Mouse (Mus musculus) forebrain, embryonic 14.5 days (tissue): ENCODE data around the gene 3110082J24Rik. TPM values are rescaled to one million over a fixed set of nuclear protein-coding genes. Genes with fewer than 3 reads are reported as not detected.

ENCODE experiments used
- ATAC-seq: fragments of 200-750 bp; cut with Nextera tagmentation; 2 replicates; pipeline ENCODE4 v1.8.0; 2017; ENCODE audit warnings: mild to moderate bottlenecking, moderate library complexity
- DNase-seq: peaks from one replicate; pipeline ENCODE4 v3.0.0-alpha.2; 2015; ENCODE audit warnings: low spot score
- H3K27ac ChIP-seq: fragments of 300-500 bp; sonication (generic); 2 replicates; pipeline ENCODE4 v1.5.1; 2014; ENCODE audit warnings: low read depth, mild to moderate bottlenecking, control low read depth, low read length, moderate library complexity
- H3K27me3 ChIP-seq: fragments of 300-500 bp; sonication (generic); replicated peaks from 2 replicates; pipeline ENCODE4 v1.6.1; 2014; ENCODE audit warnings: low read length, control low read depth, mixed read lengths; ENCODE audit not compliant: control insufficient read depth, insufficient read depth
- H3K36me3 ChIP-seq: fragments of 300-500 bp; sonication (generic); 2 replicates; pipeline ENCODE4 v1.6.1; 2014; ENCODE audit warnings: low read length, control low read depth; ENCODE audit not compliant: control insufficient read depth, insufficient read depth
- H3K4me1 ChIP-seq: fragments of 300-500 bp; sonication (generic); 2 replicates; pipeline ENCODE4 v1.6.1; 2014; ENCODE audit warnings: antibody characterized with exemption, low read length, control low read depth; ENCODE audit not compliant: control insufficient read depth, insufficient read depth
- H3K4me2 ChIP-seq: fragments of 300-500 bp; sonication (generic); 2 replicates; pipeline ENCODE4 v1.6.1; 2014; ENCODE audit warnings: mild to moderate bottlenecking, control low read depth, low read length
- H3K4me3 ChIP-seq: fragments of 300-500 bp; sonication (generic); 2 replicates; pipeline ENCODE4 v1.5.1; 2014; ENCODE audit warnings: low read depth, low read length, control low read depth
- H3K9ac ChIP-seq: fragments of 300-500 bp; sonication (generic); 2 replicates; pipeline ENCODE4 v1.6.1; 2014; ENCODE audit warnings: mild to moderate bottlenecking, low read length, control low read depth, moderate library complexity
- H3K9me3 ChIP-seq: fragments of 300-500 bp; sonication (generic); replicated peaks from 2 replicates; pipeline ENCODE4 v1.6.1; 2016; ENCODE audit warnings: low read length, control low read depth, mixed read lengths; ENCODE audit not compliant: control insufficient read depth
- WGBS: fragments of 180-500 bp; shearing (Covaris S2); extraction: QIAGEN DNeasy Blood & Tissue Kit; methylation state at CpG from one replicate; pipeline ENCODE4 v1.1.7; 2014; 5-methylcytosine and 5-hydroxymethylcytosine counted together
- polyA plus RNA-seq: library from polyadenylated mRNA; unstranded; fragments of >200 nt; fragmentation: Nextera tagmentation; extraction: Ambion mirVana; gene quantifications from 2 replicates; pipeline ENCODE4 v1.2.1, GENCODE M21; 2014

3110082J24Rik gene
- polyA plus RNA-seq, 1 experiment from 2014 or later: 7.1 TPM

DNA sequence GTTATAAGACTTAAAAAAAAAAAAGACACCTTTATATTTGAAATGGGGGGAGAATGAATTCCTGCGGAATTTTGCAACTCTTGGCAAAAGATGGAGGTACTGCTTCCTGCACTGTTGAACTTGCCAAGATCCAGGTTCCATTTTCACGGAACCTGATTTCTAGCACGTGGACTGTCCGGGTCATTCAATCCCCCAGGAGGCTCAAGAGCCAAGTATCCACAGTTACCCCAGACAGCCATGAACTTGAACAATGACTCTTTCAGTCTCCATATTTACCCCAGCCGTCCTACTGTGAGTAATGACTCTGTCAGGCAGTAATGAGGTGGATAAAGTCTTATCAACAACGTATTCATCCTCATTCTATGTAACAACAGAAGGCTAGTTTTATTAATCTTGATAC is 40.6 kb upstream of the 3110082J24Rik start:
- Histone ChIP-seq H3K27ac (no peak overlapping the region), H3K36me3 (peaks cover 48% of the 10 kb centered on the region), H3K4me3 (no peak overlapping the region), H3K4me2 (no peak overlapping the region), H3K4me1 (no peaks in the 10 kb centered on the region; the same call in 1 of the 2 replicates), H3K27me3 (no peaks in the 10 kb centered on the region), H3K9ac (no peak overlapping the region), H3K9me3 (no peaks in the 10 kb centered on the region)
- WGBS: 79% methylated on average over 6 of the region's 6 CpGs
- no peak for ATAC-seq
- DNase-seq: no peak

DNA sequence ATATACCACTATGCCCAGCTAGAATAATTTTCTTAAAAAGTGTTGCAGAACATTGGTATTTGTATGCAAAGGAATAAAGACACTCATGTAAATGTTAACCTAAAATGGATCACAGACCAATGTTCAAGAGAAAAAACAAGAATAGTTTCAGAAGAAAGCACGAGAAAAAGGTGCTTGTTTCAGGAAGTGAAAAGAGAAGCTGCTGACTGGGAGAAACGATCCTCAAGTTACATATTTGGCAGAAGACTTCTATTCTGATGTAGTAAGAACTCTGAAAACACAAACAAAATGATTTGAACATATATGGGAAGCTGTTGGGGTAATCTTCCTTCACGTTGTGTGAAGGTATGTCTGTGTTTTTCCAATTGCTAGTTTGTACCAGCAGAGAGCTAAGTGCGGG is 32.3 kb upstream of the 3110082J24Rik start:
- no peaks in the 10 kb centered on the region for H3K9me3 ChIP-seq
- no peak overlapping the region for H3K4me2 ChIP-seq
- no peaks in the 10 kb centered on the region for H3K27me3 ChIP-seq
- H3K4me1 ChIP-seq: no peaks in the 10 kb centered on the region
- H3K27ac ChIP-seq: no peak overlapping the region
- no peak overlapping the region for H3K9ac ChIP-seq
- WGBS: 89% methylated on average over 4 of the region's 4 CpGs
- peaks cover 80% of the 10 kb centered on the region for H3K36me3 ChIP-seq
- no peak for ATAC-seq
- no peak for DNase-seq
- H3K4me3 ChIP-seq: no peak overlapping the region

DNA sequence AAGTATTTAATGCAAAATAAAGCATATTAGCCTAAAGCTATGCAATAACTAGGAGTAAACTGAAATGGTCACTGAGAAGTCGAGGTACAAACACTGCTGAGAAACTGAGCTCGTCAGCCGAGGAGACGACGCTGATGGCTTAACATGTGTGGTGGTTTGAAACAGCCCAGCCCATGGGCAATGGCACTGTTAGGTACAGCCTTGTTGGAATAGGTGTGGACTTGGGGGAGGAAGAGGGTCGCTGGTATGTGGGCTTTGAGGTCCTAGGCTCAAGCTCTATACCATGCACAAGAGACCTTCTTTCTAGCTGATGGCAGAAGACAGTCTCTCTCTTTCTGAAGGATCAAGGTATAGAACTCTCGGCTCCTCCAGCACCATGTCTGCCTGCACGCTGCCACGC is 31.4 kb upstream of the 3110082J24Rik start:
- Histone ChIP-seq H3K4me3 (no peak overlapping the region), H3K27ac (no peak overlapping the region), H3K4me1 (no peaks in the 10 kb centered on the region), H3K36me3 (peaks cover 78% of the 10 kb centered on the region), H3K9ac (no peak overlapping the region), H3K4me2 (no peak overlapping the region), H3K9me3 (no peaks in the 10 kb centered on the region), H3K27me3 (no peaks in the 10 kb centered on the region)
- ATAC-seq (no peak), DNase-seq (no peak)
- WGBS: 88% methylated on average over 9 of the region's 9 CpGs

DNA sequence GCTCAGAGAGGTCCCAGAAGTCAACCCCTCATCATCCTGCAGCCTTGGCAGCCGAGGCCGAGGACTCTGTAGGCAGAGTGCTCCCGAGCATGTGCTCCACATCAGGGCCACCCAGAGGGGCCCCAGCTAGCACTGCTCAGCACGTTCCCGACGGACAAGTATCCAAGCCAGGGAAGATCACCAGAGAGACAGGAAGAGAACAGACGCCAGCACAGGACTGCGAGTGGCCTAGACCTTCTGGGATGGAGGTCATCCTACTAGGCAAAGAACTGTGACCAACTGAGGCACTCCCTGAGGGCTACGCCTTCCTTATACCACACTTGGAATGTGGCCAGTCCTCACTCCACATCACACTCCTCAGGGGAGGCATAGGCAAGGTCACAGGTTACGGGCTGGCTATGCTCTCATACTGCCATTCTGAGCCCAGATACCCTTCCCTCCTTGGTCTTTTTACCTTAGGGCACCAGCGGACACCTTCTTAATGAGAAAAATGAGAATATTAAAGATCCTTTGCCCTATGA is 29.9 kb upstream of the 3110082J24Rik start:
- H3K4me1 ChIP-seq: no peaks in the 10 kb centered on the region
- ATAC-seq: no peak
- no peak overlapping the region for H3K9ac ChIP-seq
- DNase-seq: no peak
- no peak overlapping the region for H3K27ac ChIP-seq
- WGBS: 95% methylated on average over 11 of the region's 11 CpGs
- no peaks in the 10 kb centered on the region for H3K27me3 ChIP-seq
- no peak overlapping the region for H3K4me3 ChIP-seq
- no peak overlapping the region for H3K4me2 ChIP-seq
- H3K9me3 ChIP-seq: no peaks in the 10 kb centered on the region
- peaks cover 77% of the 10 kb centered on the region for H3K36me3 ChIP-seq

DNA sequence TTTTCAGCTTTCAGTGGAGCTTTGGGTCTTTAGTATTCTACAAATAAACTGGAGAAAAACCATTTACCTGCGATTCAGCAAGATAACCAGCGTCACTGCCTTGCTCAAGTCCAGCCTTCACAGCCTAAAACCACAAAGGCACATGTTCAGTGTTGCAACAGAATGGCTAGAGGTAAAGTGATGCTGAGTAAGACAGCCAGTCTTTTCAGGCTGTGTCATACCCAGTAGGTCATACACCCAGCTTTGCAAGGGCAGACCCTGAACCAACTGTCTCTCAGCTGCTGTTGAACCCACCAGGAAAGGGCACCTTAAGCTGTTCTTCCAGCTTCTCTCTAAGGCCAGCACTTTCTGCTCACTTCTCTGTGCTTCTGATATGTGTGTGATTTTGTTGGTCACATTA is 26.3 kb upstream of the 3110082J24Rik start:
- 96% methylated on average over 2 of the region's 2 CpGs for WGBS
- DNase-seq (no peak), ATAC-seq (no peak)
- no peak overlapping the region for H3K4me2 ChIP-seq
- no peak overlapping the region for H3K27ac ChIP-seq
- H3K9me3 ChIP-seq: no peaks in the 10 kb centered on the region
- no peaks in the 10 kb centered on the region for H3K4me1 ChIP-seq
- H3K27me3 ChIP-seq: no peaks in the 10 kb centered on the region
- H3K4me3 ChIP-seq: no peak overlapping the region
- H3K36me3 ChIP-seq: peaks cover 81% of the 10 kb centered on the region
- no peak overlapping the region for H3K9ac ChIP-seq

DNA sequence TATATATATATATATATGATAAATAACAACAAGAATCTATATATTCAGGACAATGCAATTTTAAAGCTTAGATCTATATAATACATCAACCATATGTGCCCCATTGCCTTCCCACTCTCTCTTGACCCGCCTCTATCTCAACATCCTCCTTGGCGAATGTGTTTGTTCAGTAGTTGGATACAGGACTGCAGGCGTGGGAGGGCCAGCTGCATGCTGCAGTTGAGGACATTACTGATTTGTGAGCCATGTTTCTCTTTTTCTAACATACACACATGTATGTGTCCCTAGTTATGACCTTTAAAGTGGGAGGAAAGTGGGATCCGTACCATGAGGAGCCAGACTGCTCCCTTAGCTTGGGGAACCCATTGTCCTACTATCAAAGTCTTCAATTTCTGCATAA is 25.4 kb upstream of the 3110082J24Rik start:
- DNase-seq (no peak), ATAC-seq (no peak)
- Histone ChIP-seq H3K4me1 (no peaks in the 10 kb centered on the region), H3K4me3 (no peak overlapping the region), H3K27ac (no peak overlapping the region), H3K4me2 (no peak overlapping the region), H3K36me3 (peaks cover 84% of the 10 kb centered on the region), H3K9me3 (no peaks in the 10 kb centered on the region), H3K9ac (no peak overlapping the region), H3K27me3 (no peaks in the 10 kb centered on the region)
- 96% methylated on average over 4 of the region's 4 CpGs for WGBS

DNA sequence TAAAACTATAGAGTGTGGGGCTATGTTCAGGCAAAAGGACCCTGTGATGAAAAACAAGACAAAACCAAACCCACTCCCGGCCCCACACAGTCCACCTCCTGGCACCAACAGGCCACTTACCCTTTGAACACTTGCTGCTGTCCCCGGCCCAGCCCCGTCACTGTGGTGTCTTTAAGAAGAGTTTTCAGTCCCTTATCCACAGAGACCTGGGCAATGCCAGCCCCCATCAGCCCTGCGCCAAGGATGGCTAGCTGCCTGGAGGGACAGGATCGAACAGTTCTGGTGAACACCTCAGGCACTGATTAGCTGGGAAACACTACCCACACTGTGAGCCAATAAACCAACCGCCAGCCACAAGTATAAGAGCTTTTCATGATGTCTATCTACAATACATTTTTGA is 22.8 kb upstream of the 3110082J24Rik start:
- Histone ChIP-seq H3K4me2 (no peak overlapping the region), H3K27ac (no peak overlapping the region), H3K4me1 (no peaks in the 10 kb centered on the region), H3K4me3 (no peak overlapping the region), H3K36me3 (peaks cover 82% of the 10 kb centered on the region), H3K9me3 (no peaks in the 10 kb centered on the region), H3K9ac (no peak overlapping the region), H3K27me3 (no peaks in the 10 kb centered on the region)
- no peak for DNase-seq
- 89% methylated on average over 6 of the region's 6 CpGs for WGBS
- no peak for ATAC-seq

DNA sequence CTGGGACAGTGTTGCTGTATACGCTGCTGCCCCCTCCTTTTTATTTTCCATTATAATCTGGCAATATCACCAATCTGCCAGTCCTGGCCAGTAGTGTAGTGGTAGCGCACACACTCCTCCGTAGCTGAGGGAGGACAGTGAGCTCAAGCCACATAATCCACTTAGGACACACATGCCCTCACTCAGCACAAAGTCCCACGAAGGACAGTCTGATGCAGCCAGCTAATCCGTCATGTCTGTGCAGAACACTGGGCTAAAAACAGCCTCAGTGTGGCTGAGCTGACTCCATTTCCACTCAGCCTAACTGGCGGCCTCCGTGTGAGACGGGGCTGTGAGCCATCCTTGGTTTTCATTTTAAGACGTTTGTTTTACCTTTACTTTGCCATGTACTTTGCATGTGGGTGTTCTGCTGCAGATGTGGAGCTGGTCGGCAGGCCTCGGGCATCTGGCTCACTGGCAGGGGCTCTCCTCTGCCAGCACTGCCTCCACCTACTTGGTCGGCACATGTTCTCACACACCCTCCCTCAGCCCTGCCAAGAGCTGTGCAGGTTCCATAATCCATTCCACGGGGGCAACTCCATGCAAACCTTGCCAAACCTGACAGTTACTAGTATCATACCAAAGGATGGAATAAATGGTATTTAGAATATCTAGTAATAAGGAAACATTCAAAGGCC is 22.2 kb upstream of the 3110082J24Rik start:
- 95% methylated on average over 13 of the region's 13 CpGs for WGBS
- no peak overlapping the region for H3K4me3 ChIP-seq
- peaks cover 82% of the 10 kb centered on the region for H3K36me3 ChIP-seq
- H3K27me3 ChIP-seq: no peaks in the 10 kb centered on the region
- no peak overlapping the region for H3K9ac ChIP-seq
- no peaks in the 10 kb centered on the region for H3K9me3 ChIP-seq
- ATAC-seq (no peak), DNase-seq (no peak)
- no peak overlapping the region for H3K27ac ChIP-seq
- H3K4me2 ChIP-seq: no peak overlapping the region
- no peaks in the 10 kb centered on the region for H3K4me1 ChIP-seq

DNA sequence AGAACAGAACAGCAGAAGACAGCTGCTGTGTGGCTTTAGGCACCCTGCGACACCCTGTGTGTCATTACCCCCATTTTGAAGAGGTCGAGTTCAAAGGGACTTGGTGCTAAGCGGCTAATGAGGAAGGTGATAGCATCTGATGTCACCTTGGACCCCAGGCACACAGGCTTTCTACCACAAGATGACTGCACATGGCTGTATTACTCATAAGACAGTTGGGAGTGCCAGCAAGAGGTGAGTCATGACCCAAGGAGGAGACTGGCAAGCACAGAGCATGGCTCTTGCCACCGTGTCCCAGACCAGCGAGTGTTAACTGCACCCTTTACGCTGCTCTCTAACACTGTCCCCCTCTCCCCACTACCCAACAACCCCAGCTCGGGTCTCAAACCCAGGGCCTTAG is 20.9 kb upstream of the 3110082J24Rik start:
- ATAC-seq (no peak), DNase-seq (no peak)
- Histone ChIP-seq H3K4me1 (no peaks in the 10 kb centered on the region), H3K9ac (no peak overlapping the region), H3K9me3 (no peaks in the 10 kb centered on the region), H3K4me2 (no peak overlapping the region), H3K4me3 (no peak overlapping the region), H3K27ac (no peak overlapping the region), H3K27me3 (no peaks in the 10 kb centered on the region), H3K36me3 (peaks cover 84% of the 10 kb centered on the region)
- 89% methylated on average over 7 of the region's 7 CpGs for WGBS
